Mouse (Mus musculus): ENCODE data around the gene Fignl1.

The Fignl1 gene

DNA sequence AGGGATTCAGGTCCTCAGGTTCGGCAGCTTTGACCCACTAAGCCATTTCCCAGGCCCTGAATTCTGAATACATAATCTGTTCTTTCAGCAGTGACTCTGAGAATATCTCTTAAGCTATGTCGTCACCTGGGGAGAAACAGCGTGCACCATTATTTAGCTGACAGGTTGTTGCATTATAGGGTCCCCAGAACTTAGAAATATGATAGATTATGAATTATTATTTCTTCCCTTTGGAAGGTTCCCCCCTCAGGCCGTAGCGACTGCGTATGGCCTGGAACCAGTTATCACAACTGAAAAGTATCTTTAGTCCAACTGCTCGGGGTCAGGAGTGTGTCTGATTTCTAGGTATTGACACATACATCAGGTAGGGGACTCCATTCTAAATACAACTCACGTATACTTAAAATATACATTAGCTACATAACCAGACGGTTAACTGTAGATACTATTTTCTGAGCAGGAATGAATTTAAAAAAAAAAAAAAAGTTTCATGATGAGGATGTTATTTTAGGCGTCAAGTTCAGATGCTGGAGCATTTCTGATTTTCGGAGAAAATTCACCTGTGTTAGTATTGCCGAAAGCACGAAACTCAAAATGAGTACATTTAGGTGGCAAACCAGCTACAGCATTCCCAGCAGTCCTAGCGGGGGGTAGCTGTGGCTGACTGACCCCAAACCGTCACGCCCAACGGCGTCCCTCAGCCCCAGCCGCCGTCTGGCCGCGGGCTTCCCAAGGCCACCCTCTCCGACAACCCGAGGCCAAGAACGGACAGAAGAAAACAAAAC, 535 bp downstream of the Fignl1 start:
- DNase-seq: no peak

DNA sequence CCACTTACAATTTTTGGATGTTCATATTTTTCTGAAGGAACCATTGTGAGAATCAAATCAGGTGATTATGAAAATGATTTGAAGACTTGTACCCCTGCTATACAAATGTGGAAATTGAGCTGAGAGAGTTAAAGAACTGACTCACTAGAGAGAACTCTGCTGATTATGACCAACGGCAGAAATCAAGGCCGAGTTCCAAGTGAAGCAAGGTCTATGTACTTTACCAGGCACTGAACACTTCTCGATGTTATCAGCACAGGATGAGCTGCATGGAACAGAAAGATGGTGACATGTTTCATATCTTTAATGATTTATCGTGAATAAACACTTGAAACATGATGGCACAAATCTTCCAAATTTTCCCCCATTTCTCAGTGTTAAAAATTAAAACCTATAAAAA, 2.8 kb downstream of the Fignl1 start:
- no peak for DNase-seq

DNA sequence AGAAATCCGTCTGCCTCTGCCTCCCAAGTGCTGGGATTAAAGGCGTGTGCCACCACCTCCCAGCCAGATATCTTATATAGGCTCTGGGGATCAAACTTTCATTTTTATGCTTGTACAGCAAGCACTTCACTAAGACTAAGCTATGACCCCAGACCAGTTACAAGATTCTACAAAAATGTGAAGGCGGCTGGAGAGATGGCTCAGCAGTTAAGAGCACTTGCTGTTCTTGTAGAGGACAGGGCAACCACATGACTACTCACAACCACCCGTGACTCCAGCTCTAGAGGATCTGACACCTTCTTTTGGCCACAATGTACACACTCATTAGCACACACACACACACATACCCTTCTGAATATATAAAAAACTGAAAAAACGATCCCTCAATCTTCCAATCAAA, 4.3 kb downstream of the Fignl1 start:
- DNase-seq: no peak

DNA sequence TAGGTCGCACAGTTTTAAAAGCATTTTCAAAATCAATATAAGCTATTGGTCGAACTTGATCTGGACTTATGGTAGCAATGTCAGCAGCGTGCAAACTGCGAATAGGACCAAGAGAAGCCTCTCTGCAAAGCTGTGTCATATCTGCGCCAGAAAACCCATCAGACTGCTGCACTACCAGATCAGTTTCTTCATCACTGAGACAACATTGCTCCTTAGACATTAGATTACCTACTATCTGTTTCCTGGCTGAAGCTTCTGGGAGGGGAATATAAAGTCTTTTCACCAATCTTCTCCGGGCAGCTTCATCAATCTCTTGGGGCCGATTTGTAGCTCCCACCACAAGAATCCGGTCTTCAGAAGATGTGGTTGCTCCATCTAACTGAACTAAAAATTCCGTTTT, 7.7 kb downstream of the Fignl1 start:
- DNase-seq: no peak

DNA sequence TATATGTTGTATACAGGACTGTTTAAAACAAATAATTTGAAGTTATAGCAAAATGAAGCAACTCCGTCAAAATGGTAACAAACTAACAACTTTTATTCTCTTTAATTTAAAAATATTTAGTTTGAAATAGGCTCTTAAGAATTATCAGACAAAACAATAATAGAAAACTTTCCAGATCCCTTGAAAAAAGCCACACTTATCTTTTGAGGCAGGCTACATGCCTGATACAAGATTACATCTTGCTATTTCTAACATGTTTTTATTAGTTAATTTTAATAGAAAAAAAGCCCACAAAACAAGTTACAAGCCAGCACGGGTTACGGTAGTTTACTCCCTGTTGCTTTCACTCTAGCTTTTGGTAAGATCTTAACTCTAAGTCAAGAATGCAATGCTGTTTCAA, 8.5 kb downstream of the Fignl1 start:
- no peak for DNase-seq

DNA sequence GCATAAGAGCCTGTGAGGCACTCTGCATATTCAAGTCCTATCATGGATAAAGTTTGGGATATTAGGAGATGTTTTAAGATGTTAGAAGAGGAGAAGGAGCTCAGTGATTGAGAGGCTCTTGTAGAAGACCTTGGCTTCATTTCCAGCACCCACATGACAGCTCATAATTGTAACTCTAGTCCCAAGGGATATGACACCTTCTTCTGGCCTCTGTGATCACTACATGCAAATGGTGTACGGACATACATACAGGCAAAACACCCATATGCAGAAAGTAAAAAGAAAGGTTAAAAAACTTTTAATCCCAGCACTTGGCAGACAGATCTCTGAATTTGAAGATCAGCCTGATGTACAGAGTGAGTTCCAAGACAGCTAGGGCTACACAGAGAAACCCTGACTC, 10.1 kb downstream of the Fignl1 start:
- no peak for DNase-seq

DNA sequence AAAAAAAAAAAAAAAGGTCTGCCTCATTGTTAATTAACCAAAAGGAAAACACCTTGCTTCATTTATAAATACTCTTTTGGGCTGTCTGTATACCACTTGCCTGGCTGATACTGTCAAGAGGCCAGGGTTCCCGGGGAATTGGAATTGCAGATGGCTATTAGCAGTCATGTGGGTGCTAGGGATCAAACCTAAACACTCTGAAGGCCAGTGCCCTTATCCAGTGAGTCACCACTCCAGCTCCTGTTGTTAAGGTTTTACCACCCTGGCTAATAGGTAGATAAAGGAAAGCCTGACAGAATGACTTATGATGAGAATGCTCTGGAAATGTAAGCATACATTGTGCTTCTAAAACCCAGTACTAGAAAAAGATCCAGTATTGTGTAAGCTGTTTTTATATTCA, 14.1 kb downstream of the Fignl1 start:
- no peak for DNase-seq

DNA sequence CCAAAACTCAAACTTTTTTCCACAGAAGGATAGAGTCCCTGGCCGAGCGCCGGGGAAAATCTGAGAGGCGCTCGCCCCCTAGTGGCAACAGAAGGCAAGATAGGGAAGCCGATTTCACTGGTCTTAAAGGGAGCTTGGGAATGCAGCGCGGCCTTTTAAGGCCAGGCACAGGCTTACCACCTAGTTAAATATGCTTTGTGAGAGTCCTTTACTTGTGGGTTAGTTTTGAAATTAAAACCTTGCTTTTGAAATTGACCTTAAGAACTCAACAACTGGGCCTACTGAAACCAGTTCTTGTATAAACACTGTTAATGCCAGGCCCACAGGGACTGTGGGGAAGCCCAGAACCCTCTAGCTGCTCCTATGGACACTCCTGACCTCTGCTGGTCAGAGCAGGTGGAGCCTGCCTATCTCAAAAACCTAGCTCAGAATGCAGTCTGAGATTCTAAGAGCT, 20.2 kb downstream of the Fignl1 start:
- DNase-seq: peak; percentile 84

DNA sequence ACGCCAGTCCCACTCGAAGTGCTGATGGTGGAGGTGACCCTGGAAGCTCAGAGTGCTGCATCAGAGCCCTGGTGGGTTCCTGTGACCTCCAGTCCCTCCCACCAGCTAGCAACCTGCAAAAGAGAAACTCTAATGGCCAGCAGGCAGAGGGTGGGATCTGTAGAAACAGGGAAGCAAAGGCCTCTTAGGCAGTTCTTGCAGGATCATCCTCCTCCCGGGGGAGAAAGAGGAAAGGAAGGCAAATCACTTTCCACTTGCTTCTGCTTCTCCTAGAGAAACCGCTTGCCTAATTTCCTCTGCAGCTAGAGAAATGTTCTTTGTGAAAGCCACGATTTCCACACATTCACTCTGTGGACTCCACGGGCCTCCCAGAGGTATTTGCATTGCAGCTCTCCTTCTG, 23.3 kb downstream of the Fignl1 start:
- no peak for DNase-seq

DNA sequence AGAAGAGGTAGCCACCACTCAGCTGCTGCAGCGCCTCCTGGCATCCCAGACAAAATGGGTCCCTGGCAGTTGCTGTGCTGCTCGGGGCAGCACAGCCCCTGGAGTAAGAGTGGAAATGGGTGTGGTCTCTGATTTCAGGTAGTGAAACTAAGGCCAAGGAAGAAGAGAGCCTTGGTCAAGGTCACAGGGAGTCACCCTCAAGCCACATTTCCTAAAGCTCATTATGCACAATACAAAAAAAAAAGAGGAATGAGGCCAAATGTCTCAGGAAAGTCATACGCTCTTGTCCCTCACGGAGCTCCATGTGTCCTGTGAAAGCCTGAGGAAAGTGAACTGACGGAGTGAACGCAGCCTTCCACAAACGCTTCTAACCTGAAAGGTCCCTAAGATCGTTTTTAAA, 27.0 kb downstream of the Fignl1 start:
- no peak for DNase-seq

DNA sequence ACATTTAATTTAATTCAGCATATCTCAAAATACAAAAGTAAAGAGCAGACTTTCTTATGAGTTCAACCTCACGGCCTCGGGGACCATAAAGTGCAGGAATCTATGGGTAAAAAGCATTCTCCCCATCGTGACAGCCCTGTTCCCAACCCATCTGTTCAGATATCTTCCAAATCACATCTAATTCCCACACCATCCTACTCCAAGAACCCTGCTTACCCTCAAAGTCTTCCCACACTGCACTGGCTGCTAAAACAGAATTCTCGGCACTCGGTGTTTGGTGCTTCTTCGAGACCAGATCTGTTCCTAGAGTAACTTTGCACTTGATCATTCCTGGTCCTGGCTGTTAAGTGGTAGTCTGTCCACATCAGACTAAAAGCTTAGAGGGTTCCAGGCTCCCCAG, 30.4 kb downstream of the Fignl1 start:
- DNase-seq: no peak

DNA sequence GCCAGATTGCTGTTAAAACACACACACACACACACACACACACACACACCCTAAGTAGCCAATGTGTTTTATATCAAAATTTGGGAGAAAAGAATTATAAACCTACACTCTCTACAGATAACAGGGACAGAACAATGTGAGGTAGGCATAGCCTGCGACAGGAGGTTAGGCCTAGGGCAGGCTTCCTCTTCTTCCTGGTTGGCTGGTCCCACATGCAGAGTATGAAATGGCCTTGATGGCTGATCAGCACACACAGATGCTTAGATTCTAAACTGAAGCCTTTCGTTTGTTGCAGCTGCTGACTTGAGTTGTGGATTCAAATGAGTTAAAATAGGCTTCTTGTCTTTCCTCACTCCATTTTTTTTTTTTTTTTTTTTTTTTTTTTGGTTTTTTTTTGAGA, 31.0 kb downstream of the Fignl1 start:
- DNase-seq: no peak

DNA sequence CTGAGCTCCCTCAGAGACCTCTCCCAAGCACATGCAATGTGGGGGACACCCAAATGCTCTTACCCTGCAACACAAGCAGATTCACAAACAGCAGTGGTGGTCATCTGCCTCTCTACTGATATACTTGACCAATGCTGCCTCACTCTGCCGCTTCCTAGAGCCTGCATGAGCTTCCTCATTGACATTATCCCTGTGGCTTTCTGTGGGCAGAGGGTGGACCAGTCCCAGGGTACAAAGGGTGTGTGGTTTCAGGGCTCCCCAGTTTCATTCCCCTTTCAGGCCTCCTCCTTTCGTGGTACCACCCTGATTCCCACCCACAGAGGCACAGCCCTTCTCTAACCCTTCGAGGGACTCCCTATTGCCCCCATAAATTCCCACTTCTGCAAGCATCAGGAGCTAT, 31.5 kb downstream of the Fignl1 start:
- DNase-seq: no peak

DNA sequence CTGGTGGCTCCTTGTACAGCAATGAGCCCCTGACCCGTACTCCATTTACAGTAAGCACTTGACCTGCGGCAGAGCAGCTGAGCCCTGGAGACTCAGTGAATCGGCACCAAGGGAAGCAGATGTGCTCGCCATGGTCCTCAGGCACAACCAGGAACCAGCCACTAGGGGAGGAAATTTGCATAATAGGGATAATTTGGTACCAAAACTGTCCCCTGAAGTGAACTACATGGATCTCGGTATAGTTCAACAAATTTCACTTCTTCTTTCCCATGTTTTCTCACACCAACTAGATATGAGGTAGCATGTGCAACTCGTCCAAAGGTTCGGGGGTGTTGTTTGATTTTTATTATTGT, 32.0 kb downstream of the Fignl1 start:
- no peak for DNase-seq

DNA sequence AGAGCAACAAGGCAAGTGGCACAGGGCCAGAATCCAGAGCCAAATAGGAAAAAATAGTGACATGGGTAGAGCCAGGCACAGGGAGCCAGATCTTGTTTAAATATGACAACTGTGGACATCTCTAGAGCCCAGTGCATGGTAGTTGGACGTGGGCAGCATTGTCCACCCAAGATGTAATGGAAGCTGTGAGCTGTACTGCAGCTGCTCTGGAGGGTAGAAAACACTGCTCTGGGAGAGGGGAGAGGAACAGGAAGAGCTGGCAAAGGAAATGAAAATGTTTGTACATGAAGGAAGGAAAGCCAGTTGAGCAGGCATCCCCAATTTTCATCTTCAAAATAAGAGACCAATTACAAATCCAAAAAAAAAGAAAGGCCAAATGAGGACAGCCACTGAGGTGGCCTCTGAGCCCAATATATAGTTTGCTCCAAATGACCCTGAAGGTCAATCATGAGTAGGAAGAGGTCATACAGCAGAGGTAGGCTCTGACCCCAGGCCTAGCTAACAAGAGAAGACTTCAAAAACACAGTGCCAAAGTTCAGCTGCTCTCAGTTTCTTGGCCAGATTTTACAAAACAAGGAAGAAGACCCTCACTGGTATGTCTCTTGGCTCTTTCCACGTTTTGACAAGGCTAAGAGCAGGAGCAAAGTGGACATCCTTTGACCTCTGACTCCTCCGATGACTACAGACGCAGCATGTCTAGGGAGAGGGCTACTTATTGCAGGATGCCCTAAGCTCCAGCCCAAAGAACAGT, 32.5 kb downstream of the Fignl1 start:
- no peak for DNase-seq

DNA sequence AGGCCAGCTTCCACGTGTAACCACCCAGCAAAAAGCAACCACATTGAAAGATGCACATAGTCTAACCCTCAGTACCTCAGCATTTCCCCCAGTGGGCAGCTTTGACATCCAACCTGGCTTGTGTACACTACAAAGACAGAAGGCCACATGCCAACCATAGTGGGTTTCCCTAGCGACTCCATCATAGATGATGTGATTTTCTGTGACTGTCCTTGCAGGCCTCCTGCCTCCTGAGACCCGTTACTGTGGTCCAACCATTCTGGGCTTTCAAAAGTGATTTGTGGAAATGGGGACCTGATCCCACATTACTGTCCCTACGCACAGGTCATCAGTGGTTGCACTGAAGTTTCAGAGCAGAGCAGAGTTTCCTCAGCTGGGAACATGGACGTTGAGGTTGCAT, 33.9 kb downstream of the Fignl1 start:
- DNase-seq: no peak

DNA sequence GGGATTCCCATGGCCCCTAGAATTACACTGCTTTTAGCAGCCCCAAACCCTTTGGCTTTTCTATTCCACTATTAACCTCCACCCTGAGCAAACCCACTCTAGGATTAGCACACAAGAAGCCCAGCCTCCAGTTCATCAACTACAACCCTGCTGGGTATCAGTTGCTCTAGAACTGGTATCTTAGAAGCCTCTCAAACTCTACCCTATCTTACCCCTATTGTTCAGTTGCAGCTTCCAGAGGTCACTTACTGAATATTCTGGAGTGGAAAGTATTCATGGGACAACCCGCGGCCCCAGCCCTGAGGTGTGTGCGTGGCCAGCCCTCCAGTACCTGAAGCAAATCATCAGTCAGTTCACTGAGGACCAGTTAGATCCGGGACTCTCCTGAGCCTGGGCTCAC, 34.4 kb downstream of the Fignl1 start:
- DNase-seq: no peak

DNA sequence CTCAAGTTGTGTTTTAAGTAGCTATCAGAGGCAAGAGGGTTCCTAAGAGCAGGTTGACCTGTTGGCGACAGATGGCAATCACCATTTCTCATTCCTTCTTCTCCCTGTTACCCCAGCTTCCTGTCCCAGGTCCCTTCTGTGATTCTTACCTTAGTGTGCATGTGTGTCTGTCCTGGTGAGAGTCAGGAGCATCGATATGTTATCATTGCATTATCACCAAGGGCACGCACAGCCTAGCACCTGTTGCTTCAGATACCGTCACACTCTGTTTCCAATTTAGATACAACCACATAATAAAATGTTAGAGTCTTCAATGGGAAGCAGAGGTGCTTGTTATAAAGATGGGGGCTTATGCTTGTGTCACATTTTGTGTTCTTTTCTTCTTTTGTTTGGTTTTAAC, 36.6 kb downstream of the Fignl1 start:
- DNase-seq: no peak

DNA sequence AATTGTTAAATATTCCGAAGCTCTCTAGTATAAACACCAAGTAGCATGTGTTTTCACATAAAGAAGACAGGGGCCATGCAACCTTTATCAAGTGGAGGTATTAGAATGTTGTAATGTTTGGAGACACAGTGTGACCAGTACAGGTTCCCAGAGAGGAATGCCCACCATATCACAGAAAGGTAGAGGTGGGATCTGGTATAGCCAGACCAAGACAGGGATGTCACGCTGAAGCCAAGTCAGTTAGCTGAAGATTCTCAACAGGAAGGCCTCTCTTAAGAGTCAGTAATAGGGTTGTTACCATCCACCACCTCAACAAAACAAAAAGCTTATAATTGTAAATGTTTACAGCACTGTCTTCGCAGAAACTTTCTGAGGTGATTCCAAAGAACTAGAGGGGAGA, 38.1 kb downstream of the Fignl1 start:
- DNase-seq: no peak

DNA sequence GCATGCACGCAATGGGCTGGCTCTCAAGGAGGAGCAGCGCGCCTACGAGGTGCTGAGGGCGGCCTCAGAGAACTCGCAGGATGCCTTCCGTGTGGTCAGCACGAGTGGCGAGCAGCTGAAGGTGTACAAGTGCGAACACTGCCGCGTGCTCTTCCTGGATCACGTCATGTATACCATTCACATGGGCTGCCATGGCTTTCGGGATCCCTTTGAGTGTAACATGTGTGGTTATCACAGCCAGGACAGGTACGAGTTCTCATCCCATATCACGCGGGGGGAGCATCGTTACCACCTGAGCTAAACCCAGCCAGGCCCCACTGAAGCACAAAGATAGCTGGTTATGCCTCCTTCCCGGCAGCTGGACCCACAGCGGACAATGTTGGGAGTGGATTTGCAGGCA, 39.5 kb downstream of the Fignl1 start:
- DNase-seq: no peak

DNA sequence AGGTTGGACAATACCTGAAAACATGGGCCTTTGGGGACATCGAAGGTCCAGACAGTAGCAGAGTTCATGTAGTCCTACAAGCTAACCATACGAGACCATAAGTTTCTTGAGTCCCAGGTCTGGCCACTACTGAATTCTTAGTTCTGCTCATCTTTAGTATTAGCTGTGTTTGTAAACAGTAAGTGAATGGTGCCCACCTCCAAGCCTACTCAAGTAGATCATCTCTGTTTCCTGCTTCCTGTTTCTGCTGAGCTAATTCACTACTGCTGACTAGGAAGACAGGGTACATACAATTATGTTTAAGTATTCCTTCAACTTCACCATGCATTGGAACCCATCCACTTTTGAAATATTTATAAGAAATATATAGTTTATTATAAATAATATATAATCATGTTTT, 40.7 kb downstream of the Fignl1 start:
- no peak for DNase-seq

DNA sequence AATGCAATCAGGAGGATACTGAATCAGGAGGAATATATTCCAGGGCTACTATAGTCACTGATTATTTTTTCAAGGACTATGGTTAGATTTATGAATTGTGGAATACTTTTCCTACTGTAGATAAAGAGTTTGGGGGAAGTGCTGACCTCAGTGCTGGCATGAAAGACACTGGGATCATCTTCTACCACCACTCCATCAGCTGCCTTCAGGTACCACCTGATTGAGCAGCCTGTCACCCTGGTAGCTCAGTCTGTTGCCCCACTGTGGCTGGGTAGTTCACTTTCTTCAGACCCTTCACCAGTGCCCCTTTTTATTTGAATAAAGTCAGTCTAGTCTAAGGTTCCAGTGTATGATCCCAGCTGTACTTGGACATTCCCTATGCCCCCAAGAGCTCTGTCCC, 42.0 kb downstream of the Fignl1 start:
- no peak for DNase-seq

DNA sequence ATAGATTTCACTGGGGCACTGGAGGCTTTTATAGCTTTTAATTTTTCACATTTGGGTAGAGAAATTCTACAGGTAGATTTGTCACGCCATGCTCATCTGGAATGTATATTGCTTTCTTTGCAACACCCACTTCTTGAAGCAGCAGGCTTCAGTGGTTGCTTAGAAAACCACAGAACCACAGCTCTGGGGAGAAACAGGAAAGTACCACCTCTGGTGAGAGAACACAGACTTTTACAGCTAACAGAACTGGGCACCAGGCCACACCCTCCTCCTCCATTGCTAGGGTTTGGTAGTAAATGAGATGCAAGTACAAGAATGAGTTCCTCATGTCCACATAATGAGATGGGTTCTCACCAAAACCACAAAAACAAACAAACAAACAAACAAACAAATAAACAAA, 42.7 kb downstream of the Fignl1 start:
- DNase-seq: no peak

DNA sequence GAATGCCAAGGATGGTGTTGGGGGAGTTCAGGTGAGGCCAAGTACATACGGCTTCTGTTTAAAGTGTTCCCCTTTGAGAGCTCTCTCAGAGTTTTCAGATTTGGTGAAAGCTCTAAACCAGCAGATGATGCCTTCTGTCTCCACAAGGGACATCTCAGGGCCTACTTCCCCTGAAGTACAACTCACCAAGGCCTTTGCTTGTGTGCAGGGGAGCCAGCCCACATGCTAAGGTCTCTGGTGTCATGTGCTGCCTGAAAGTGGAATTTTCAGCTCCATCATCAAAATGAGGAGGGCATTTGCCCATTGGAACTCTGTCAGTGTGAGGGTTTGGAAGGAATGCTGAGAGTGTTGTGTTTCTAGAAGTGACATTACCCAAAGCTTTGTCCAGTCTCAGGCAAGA, 43.3 kb downstream of the Fignl1 start:
- no peak for DNase-seq

DNA sequence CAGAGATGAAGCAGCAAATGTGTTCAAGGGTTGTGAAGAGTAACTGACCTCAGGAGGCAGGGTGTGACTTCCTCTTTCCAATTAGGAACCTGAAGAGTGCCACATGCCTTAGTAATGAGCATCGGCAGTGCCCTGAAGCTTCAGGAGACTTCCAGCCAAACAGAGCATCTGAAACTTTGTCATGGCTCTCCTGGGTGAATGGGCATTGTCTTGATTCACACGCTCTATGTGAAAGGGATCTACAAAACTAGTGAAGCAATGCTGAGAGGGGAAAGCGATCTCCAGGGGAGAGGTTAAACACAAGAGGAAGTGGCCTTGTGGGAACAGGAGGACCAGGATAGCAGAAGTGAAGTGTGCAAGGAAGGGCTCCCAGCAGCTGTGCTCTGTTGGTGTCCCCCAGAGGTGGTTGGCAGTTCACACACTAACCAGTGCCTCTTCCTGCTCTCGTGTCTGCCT, 45.5 kb downstream of the Fignl1 start:
- DNase-seq: no peak

All from kidney, adult 18-20 months (tissue).